Mouse (Mus musculus) G1E (cell line): ENCODE data around the gene Scamp1. TPM values are rescaled to one million over a fixed set of nuclear protein-coding genes. Genes with fewer than 3 reads are reported as not detected.
A peak's percentile ranks its signal among the peaks of the same experiment; 100 is the strongest.

Experiments
- ATAC-seq: 2 replicates; pipeline ENCODE4 v1.8.0; 2016; ENCODE audit warnings: mild to moderate bottlenecking; ENCODE audit not compliant: insufficient number of reproducible peaks, poor library complexity, low FRiP score, severe bottlenecking; ENCODE audit errors: extremely low read depth
- DNase-seq: peaks from one replicate; pipeline ENCODE4 v3.0.0; 2012; ENCODE audit warnings: low spot score
- H3K27me3 ChIP-seq: 2 replicates; pipeline ENCODE4 v1.6.1; 2012; ENCODE audit warnings: mild to moderate bottlenecking, low read length, inconsistent platforms; ENCODE audit not compliant: insufficient read depth
- H3K36me3 ChIP-seq: replicated peaks from 2 replicates; pipeline ENCODE3; 2012; ENCODE audit warnings: mild to moderate bottlenecking, inconsistent platforms
- H3K4me1 ChIP-seq: 2 replicates; pipeline ENCODE4 v1.6.1; 2012; ENCODE audit warnings: low read depth, low read length, inconsistent platforms, mixed read lengths; ENCODE audit not compliant: insufficient read depth
- H3K4me3 ChIP-seq: 2 replicates; pipeline ENCODE4 v1.5.1; 2012; ENCODE audit warnings: low read depth, mild to moderate bottlenecking, inconsistent platforms, low read length, moderate library complexity, mixed read lengths
- H3K9me3 ChIP-seq: replicated peaks from 2 replicates; pipeline ENCODE4 v1.6.1; 2012; ENCODE audit warnings: inconsistent platforms
- CTCF ChIP-seq: IDR thresholded peaks from 2 replicates; pipeline ENCODE4 v1.5.1; 2012; ENCODE audit warnings: low read depth, low read length, inconsistent platforms, mixed read lengths
- GATA1 ChIP-seq: IDR thresholded peaks from 2 replicates; pipeline ENCODE4 v1.6.1; 2012; ENCODE audit warnings: borderline replicate concordance, low read length, inconsistent platforms, mixed read lengths
- GATA2 ChIP-seq: IDR thresholded peaks from 2 replicates; pipeline ENCODE4 v1.6.1; 2012; ENCODE audit warnings: low read depth, low read length, inconsistent platforms, borderline replicate concordance
- POLR2AphosphoS5 ChIP-seq: IDR thresholded peaks from 2 replicates; pipeline ENCODE4 v1.6.1; 2012; ENCODE audit warnings: low read depth, low read length, inconsistent platforms; ENCODE audit not compliant: insufficient replicate concordance
- TAL1 ChIP-seq: conservative IDR thresholded peaks from 2 replicates; pipeline ENCODE4 v1.6.1; 2012; ENCODE audit warnings: low read depth, low read length, inconsistent platforms, mixed read lengths
- polyA plus RNA-seq: library from polyadenylated mRNA; stranded (reverse); fragments of >175 nt; gene quantifications from 2 replicates; pipeline ENCODE4 v1.2.3, GENCODE M21; 2012
- total RNA-seq, 2 experiments: library from RNA; stranded (forward) in 1 of 2; stranded (reverse) in 1 of 2; fragments of 200-1000 nt in 1 of 2; fragments of >200 nt in 1 of 2; fragmentation: Nextera tagmentation in 1 of 2; gene quantifications; 2 replicates each; pipeline ENCODE4 v1.2.3; 2014 to 2017

Scamp1 gene
- total and polyA plus RNA-seq, 3 experiments: 0.05 TPM; not detected in 2

GRCm38 (mm10) chr13:94223609-94224008 is 62.0 kb downstream of the Scamp1 start:
- H3K36me3 ChIP-seq: no peaks in the 10 kb centered on the region
- ATAC-seq (no peak), DNase-seq (no peak)
- no peaks in the 10 kb centered on the region for H3K4me1 ChIP-seq
- H3K27me3 ChIP-seq: peaks cover 6% of the 10 kb centered on the region
- no peak overlapping the region for H3K4me3 ChIP-seq
- TF ChIP-seq TAL1 (no peak), CTCF (no peak), GATA2 (no peak), POLR2AphosphoS5 (no peak), GATA1 (no peak)
- no peaks in the 10 kb centered on the region for H3K9me3 ChIP-seq

GRCm38 (mm10) chr13:94212716-94213115 is 72.9 kb downstream of the Scamp1 start:
- DNase-seq: no peak
- peaks cover 6% of the 10 kb centered on the region; the same call in 1 of the 2 replicates for H3K27me3 ChIP-seq
- H3K4me1 ChIP-seq: no peaks in the 10 kb centered on the region
- TF ChIP-seq GATA1 (no peak), TAL1 (no peak), GATA2 (no peak), CTCF (no peak), POLR2AphosphoS5 (no peak)
- H3K9me3 ChIP-seq: no peaks in the 10 kb centered on the region
- no peak overlapping the region for H3K4me3 ChIP-seq
- no peak for ATAC-seq
- no peaks in the 10 kb centered on the region for H3K36me3 ChIP-seq

GRCm38 (mm10) chr13:94212179-94212578 is 73.5 kb downstream of the Scamp1 start:
- H3K36me3 ChIP-seq: no peaks in the 10 kb centered on the region
- DNase-seq (no peak), ATAC-seq (no peak)
- peaks cover 6% of the 10 kb centered on the region; the same call in 1 of the 2 replicates for H3K27me3 ChIP-seq
- no peaks in the 10 kb centered on the region for H3K4me1 ChIP-seq
- H3K4me3 ChIP-seq: no peak overlapping the region
- H3K9me3 ChIP-seq: no peaks in the 10 kb centered on the region
- TF ChIP-seq POLR2AphosphoS5 (no peak), GATA1 (no peak), GATA2 (no peak), TAL1 (no peak), CTCF (no peak)

GRCm38 (mm10) chr13:94211236-94212119 is 74.2 kb downstream of the Scamp1 start:
- TF ChIP-seq CTCF (no peak), GATA2 (no peak), POLR2AphosphoS5 (no peak), GATA1 (no peak), TAL1 (no peak)
- Histone ChIP-seq H3K27me3 (peaks cover 6% of the 10 kb centered on the region; the same call in 1 of the 2 replicates), H3K9me3 (no peaks in the 10 kb centered on the region), H3K4me3 (no peak overlapping the region), H3K4me1 (no peaks in the 10 kb centered on the region), H3K36me3 (no peaks in the 10 kb centered on the region)
- no peak for ATAC-seq
- no peak for DNase-seq

- peaks cover 5% of the 10 kb centered on the region; the same call in 1 of the 2 replicates for H3K27me3 ChIP-seq
- ATAC-seq (no peak), DNase-seq (no peak)
- no peak overlapping the region for H3K4me3 ChIP-seq
- no peaks in the 10 kb centered on the region for H3K4me1 ChIP-seq
- H3K9me3 ChIP-seq: no peaks in the 10 kb centered on the region
- no peaks in the 10 kb centered on the region for H3K36me3 ChIP-seq
- TF ChIP-seq CTCF (peak; percentile 34; the same call in 1 of the 2 replicates), GATA2 (no peak)
These were observed 76.8 kb downstream of the Scamp1 start for GRCm38 (mm10) chr13:94208892-94209291.

GRCm38 (mm10) chr13:94207973-94208372 is 77.7 kb downstream of the Scamp1 start:
- TF ChIP-seq GATA1 (no peak), POLR2AphosphoS5 (no peak), CTCF (no peak), GATA2 (no peak), TAL1 (no peak)
- peaks cover 6% of the 10 kb centered on the region; the same call in 1 of the 2 replicates for H3K27me3 ChIP-seq
- no peaks in the 10 kb centered on the region for H3K36me3 ChIP-seq
- no peaks in the 10 kb centered on the region for H3K4me1 ChIP-seq
- H3K4me3 ChIP-seq: no peak overlapping the region
- no peaks in the 10 kb centered on the region for H3K9me3 ChIP-seq
- ATAC-seq (no peak), DNase-seq (no peak)
